Mouse (Mus musculus) spleen, adult 2 months (tissue): ENCODE measurements around the gene Gucy1b1.

Source experiments
- CTCF ChIP-seq: fragments of 200-500 bp; IDR thresholded peaks from 2 replicates; pipeline ENCODE4 v1.5.1; 2011; ENCODE audit warnings: mild to moderate bottlenecking, inconsistent platforms; ENCODE audit not compliant: insufficient read depth, insufficient read length, insufficient replicate concordance; ENCODE audit errors: extremely low read depth
- POLR2A ChIP-seq: fragments of 200-500 bp; IDR thresholded peaks from 2 replicates; pipeline ENCODE4 v1.6.1; 2011; ENCODE audit warnings: low read depth, low read length, inconsistent platforms

DNA sequence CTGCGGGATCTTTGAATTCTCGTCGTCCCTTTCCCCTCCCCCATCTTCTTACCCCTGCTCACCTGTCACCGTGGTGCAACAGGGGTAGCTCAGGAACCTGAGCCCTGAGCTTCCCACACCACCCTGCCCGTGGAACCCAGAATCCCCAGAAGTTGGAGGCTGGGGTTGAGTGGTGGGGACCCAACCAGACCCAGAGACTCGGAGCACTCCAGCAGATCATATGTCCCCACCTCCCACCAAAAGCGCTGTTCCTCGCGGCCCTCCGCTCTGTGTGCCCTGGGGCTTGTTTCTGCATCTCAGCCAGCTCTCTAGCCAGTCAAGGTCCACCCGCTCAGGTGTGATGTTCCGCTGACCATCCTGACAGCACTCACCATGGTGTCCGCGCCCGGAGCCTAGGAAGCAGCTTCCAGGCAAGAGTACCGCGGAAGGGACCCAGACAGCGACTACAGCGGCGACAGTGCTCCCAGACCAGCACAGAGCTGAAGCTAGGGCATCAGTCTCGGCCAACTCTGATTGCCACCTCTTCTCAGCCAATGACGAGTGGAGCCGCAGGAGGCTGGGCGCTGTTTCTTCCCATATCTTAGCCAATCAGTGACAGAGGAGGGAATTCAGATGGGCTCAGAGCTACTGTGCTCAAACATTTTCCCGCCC, at the start of gene Gucy1b1:
- TF ChIP-seq CTCF (no peak), POLR2A (no peak)
